Mouse (Mus musculus) embryonic facial prominence, embryonic 14.5 days (tissue): ENCODE measurements at regions not wholly inside any gene's neighbourhood (a gene's known extent, or its start where the extent isn't known, plus 50 kb on each side); places are given as distances from the start of the nearest gene placed in this dataset.

Source experiments
- ATAC-seq: fragments of 200-750 bp; cut with Nextera tagmentation; 2 replicates; pipeline ENCODE4 v1.8.0; 2017; ENCODE audit warnings: low read depth, moderate number of reproducible peaks, moderate TSS enrichment
- DNase-seq: peaks from one replicate; pipeline ENCODE4 v3.0.0-alpha.2; 2015; ENCODE audit warnings: low spot score
- H3K27ac ChIP-seq: fragments of 300-500 bp; sonication (generic); replicated peaks from 2 replicates; pipeline ENCODE4 v1.5.1; 2014; ENCODE audit warnings: low read depth, mild to moderate bottlenecking, low read length, moderate library complexity
- H3K27me3 ChIP-seq: fragments of 300-500 bp; sonication (generic); replicated peaks from 2 replicates; pipeline ENCODE4 v1.6.1; 2014; ENCODE audit warnings: low read length; ENCODE audit not compliant: control insufficient read depth, insufficient read depth
- H3K36me3 ChIP-seq: fragments of 300-500 bp; sonication (generic); 2 replicates; pipeline ENCODE4 v1.6.1; 2014; ENCODE audit warnings: low read length, mixed read lengths; ENCODE audit not compliant: control insufficient read depth, insufficient read depth
- H3K4me1 ChIP-seq: fragments of 300-500 bp; sonication (generic); 2 replicates; pipeline ENCODE4 v1.6.1; 2014; ENCODE audit warnings: antibody characterized with exemption, low read length; ENCODE audit not compliant: control insufficient read depth, insufficient read depth
- H3K4me2 ChIP-seq: fragments of 300-500 bp; sonication (generic); 2 replicates; pipeline ENCODE4 v1.6.1; 2014; ENCODE audit warnings: low read depth, mild to moderate bottlenecking, low read length, moderate library complexity, mixed read lengths
- H3K4me3 ChIP-seq: fragments of 300-500 bp; sonication (generic); 2 replicates; pipeline ENCODE4 v1.5.1; 2014; ENCODE audit warnings: low read depth, mild to moderate bottlenecking, low read length
- H3K9ac ChIP-seq: fragments of 300-500 bp; sonication (generic); 2 replicates; pipeline ENCODE4 v1.6.1; 2014; ENCODE audit warnings: low read depth, mild to moderate bottlenecking, low read length, moderate library complexity, mixed read lengths
- H3K9me3 ChIP-seq: fragments of 300-500 bp; sonication (generic); 2 replicates; pipeline ENCODE4 v1.6.1; 2016; ENCODE audit warnings: low read length; ENCODE audit not compliant: control insufficient read depth
- WGBS: fragments of 180-500 bp; shearing (Covaris S2); extraction: QIAGEN DNeasy Blood & Tissue Kit; methylation state at CpG from one replicate; pipeline ENCODE4 v1.1.7; 2014; 5-methylcytosine and 5-hydroxymethylcytosine counted together

DNA sequence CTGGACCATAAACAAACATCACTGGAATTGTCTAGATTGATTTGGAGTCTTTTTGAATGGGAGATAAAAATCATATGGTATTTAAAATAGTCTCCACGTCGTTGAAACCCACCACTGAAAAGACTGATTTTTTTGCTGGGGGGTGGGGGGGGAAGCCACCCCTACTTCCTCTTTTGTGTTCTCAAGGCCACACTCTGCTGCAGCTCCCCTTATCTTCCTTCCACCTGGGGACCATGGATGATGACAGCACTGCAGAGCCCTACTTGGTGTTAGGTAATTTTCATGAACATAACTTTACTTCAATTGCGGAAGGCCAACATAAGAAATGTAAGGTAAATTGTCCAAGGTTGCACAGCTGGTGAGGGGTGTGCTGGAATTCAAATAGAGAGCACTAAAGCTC lies 232.4 kb upstream of the Vrk2 start:
- DNase-seq: no peak
- no peak overlapping the region for H3K4me3 ChIP-seq
- H3K9ac ChIP-seq: no peak overlapping the region
- H3K4me2 ChIP-seq: no peak overlapping the region
- 84% methylated on average over 3 of the region's 3 CpGs for WGBS
- H3K4me1 ChIP-seq: no peaks in the 10 kb centered on the region; the same call in 1 of the 2 replicates
- H3K27ac ChIP-seq: no peak overlapping the region
- H3K36me3 ChIP-seq: no peaks in the 10 kb centered on the region
- H3K9me3 ChIP-seq: no peaks in the 10 kb centered on the region
- no peaks in the 10 kb centered on the region for H3K27me3 ChIP-seq
- ATAC-seq: no peak

DNA sequence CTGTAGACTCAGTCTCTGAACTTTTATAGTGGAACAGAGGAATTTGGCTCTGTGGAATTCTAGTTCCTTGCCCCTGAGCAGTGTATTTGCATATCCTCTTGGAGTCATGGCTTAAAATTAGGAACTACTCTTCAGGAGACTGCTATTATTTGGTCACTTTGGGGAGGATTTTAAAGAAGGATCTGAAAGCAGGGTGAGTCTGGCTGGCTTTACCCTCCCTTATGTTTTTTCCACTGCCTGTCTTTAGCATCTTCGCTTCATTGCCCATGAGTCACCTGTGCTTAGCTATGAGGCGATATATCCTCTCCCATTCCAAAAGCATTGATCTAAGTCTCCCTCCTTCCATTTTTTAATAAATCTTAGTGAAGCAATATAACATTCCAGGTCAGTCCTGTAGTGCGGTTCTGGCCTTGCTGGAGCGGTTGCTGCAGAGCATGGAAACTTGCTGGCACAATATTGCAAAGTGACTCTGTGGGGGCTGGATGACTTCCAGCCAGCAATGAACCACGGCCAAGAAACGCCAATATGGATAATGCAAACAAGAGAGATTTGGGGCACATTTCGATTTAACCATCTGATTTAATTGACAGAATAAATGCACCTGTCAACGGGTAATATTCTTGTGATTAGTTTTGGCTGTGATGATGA lies 230.4 kb upstream of the Vrk2 start:
- H3K27ac ChIP-seq: no peak overlapping the region
- 63% methylated on average over 8 of the region's 8 CpGs for WGBS
- H3K9me3 ChIP-seq: no peaks in the 10 kb centered on the region
- H3K4me3 ChIP-seq: no peak overlapping the region
- H3K4me2 ChIP-seq: no peak overlapping the region
- DNase-seq: peak; percentile 32
- H3K36me3 ChIP-seq: no peaks in the 10 kb centered on the region
- H3K27me3 ChIP-seq: no peaks in the 10 kb centered on the region
- H3K4me1 ChIP-seq: no peaks in the 10 kb centered on the region; the same call in 1 of the 2 replicates
- ATAC-seq: no peak
- H3K9ac ChIP-seq: no peak overlapping the region

DNA sequence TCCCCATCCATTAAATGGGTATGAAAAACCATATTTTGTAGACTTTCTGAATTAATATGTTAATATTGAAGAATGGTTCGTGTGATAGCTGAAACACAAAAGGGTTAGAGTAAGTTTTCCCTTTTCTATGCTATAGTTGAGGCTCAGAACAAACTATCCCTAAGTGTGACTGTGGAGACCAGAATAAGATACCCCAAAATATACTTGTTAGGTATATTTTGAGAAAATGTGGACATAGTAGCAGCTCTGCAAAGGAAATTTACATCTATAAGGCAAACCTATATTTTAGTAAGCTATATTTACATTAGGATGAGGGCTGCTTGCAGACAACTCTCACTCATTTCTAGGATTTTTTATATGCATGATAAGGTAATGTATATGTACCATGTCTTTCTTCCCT lies 227.3 kb upstream of the Vrk2 start:
- Histone ChIP-seq H3K4me1 (no peaks in the 10 kb centered on the region; the same call in 1 of the 2 replicates), H3K36me3 (no peaks in the 10 kb centered on the region), H3K27ac (no peak overlapping the region), H3K9me3 (no peaks in the 10 kb centered on the region), H3K27me3 (no peaks in the 10 kb centered on the region), H3K4me2 (no peak overlapping the region), H3K4me3 (no peak overlapping the region), H3K9ac (no peak overlapping the region)
- ATAC-seq: no peak
- no peak for DNase-seq
- 54% methylated on average over 1 of the region's 1 CpGs for WGBS

DNA sequence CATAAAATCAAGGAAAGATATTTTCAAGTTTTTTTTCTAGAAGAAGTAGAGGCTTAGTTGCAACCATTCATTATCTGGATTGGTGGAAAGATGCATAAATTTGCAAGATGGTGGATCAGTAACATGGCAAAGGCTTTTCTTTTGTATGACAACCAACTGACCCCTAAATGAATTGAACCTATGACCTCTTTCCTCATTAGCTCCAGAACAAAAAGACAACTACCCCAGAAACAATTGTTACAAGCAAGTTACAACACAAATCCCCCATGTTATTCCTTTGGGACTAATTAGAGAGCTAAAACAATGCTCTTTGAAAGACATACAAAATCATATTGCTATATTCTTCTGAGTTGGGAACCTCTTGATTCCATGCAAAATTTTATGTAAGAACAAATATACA lies 223.5 kb upstream of the Vrk2 start:
- Histone ChIP-seq H3K9ac (no peak overlapping the region), H3K4me3 (no peak overlapping the region), H3K36me3 (no peaks in the 10 kb centered on the region), H3K4me2 (no peak overlapping the region), H3K9me3 (no peaks in the 10 kb centered on the region), H3K27me3 (no peaks in the 10 kb centered on the region), H3K27ac (no peak overlapping the region), H3K4me1 (no peaks in the 10 kb centered on the region)
- ATAC-seq (no peak), DNase-seq (peak; percentile 17)

DNA sequence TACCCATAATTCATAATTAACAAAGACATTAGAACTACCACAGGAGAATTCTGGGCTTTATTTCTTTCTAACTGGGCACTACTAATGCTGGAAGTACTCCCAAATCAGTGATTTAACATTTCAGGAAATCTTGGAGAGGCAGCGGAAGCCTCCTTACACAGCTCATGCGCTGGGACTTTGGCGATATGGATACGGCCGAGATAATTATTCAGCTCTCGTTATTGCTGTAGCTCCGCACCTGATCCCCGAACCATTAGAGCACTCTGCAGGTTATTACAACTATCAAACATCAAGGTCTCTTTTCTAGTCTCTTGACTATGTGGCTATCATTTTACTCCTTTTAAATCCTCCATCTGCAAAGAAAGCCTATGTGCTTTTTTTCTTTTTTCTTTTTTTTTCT lies 221.3 kb upstream of the Vrk2 start:
- Histone ChIP-seq H3K9ac (no peak overlapping the region), H3K9me3 (no peaks in the 10 kb centered on the region), H3K4me2 (no peak overlapping the region), H3K4me3 (no peak overlapping the region), H3K27ac (no peak overlapping the region), H3K27me3 (no peaks in the 10 kb centered on the region), H3K36me3 (no peaks in the 10 kb centered on the region), H3K4me1 (no peaks in the 10 kb centered on the region)
- ATAC-seq (peak; percentile 93; the same call in 1 of the 2 replicates), DNase-seq (peak; percentile 56)
- WGBS: 81% methylated on average over 8 of the region's 8 CpGs

DNA sequence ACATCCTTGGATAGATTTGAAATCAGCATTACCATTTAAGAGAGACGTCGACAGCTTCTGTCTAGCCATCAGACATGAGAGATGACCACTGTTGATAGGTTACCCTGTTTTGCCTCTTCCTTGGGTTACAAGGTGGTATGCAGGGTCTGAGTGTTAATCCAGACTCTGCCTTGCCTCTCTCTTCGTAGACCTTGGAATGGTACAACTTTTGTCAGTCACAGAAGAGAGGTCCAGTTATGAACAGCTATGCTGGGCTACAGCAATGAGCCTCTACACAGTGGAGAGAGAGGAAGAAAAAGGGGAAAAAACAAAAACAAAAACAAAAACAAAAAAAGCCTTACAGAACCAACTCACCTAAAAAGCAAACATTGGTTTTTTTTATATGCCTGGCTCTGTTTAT lies 220.8 kb upstream of the Vrk2 start:
- WGBS: 83% methylated on average over 3 of the region's 3 CpGs
- Histone ChIP-seq H3K36me3 (no peaks in the 10 kb centered on the region), H3K9me3 (no peaks in the 10 kb centered on the region), H3K4me1 (no peaks in the 10 kb centered on the region), H3K4me2 (no peak overlapping the region), H3K27ac (no peak overlapping the region), H3K4me3 (no peak overlapping the region), H3K27me3 (no peaks in the 10 kb centered on the region), H3K9ac (no peak overlapping the region)
- ATAC-seq (no peak), DNase-seq (no peak)

DNA sequence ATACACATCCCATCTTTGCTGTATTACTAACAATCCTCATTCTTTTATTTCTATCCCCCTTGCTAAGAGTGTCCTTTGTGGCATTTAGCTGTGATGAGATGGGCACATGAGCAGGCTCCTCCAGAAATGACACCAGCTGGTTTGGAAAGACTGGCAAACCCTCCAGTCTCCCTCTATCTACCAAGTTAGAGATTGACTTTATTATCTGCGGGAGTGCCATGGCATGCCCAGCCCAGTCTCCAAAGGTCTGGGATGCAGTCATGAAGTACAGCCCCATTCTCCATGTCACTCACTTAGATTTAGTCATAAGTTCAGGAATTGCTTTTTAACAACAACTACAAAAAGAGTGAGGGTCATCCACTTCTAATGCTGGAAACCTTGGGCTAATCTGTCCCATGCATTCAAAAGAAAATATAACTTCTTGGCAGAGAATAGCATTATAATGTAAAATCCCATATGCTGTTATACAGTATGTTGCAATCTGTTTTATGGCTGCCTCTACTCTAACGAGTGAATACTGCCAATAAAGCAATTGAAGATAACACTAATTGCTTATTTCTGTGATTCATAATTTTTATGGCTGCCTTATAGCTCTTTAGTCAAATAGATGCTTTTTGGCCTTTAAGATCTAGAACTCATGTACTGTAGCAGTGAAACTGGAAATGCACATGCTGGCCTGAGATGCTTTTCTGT lies 208.6 kb upstream of the Vrk2 start:
- 86% methylated on average over 2 of the region's 2 CpGs for WGBS
- no peaks in the 10 kb centered on the region for H3K36me3 ChIP-seq
- no peak overlapping the region for H3K4me2 ChIP-seq
- H3K27ac ChIP-seq: no peak overlapping the region
- no peak overlapping the region for H3K4me3 ChIP-seq
- DNase-seq (no peak), ATAC-seq (no peak)
- H3K4me1 ChIP-seq: no peaks in the 10 kb centered on the region
- H3K27me3 ChIP-seq: no peaks in the 10 kb centered on the region
- H3K9ac ChIP-seq: no peak overlapping the region
- no peaks in the 10 kb centered on the region for H3K9me3 ChIP-seq

DNA sequence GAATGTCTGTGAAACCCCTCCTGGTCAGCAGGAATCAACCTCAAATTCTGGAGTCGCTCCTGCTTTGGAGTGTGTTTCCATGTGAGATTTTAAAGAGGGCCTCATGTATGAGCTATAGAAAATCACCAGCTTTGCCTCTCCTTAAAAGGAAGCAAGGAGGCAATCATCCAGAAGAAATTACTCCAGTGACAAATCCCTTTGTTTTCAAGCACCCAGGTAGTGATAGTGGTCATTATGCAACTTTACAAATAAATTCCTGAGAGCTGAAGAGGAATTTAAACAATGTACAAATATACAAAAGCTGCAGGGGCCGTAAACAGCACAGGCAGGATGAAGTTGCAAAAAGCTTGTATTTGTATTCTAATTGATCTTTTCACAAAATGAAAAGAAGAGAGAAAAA lies 206.5 kb upstream of the Vrk2 start:
- Histone ChIP-seq H3K4me2 (no peak overlapping the region), H3K36me3 (no peaks in the 10 kb centered on the region), H3K4me1 (no peaks in the 10 kb centered on the region), H3K9ac (no peak overlapping the region), H3K27ac (no peak overlapping the region), H3K9me3 (no peaks in the 10 kb centered on the region), H3K4me3 (no peak overlapping the region), H3K27me3 (no peaks in the 10 kb centered on the region)
- WGBS: 75% methylated on average over 2 of the region's 2 CpGs
- DNase-seq (no peak), ATAC-seq (no peak)

DNA sequence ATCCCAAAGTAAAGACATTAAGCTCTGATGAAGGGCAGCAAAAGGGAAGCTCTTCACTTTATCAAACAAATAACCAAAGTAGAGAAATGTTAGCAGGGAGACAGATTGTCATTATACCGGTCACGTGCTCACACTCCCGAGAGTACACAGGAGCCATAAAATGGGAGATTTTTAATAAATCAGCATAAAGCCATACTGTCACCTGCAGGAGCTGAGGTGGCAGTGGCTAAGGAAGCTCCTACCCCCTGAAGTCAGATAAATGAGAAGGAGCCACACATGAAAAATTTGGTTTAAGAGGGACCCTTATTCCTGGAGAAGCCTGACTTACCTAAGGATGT lies 200.8 kb upstream of the Vrk2 start:
- DNase-seq (no peak), ATAC-seq (no peak)
- Histone ChIP-seq H3K27ac (no peak overlapping the region), H3K4me3 (no peak overlapping the region), H3K4me2 (no peak overlapping the region), H3K9me3 (no peaks in the 10 kb centered on the region), H3K4me1 (no peaks in the 10 kb centered on the region), H3K9ac (no peak overlapping the region), H3K27me3 (no peaks in the 10 kb centered on the region), H3K36me3 (no peaks in the 10 kb centered on the region)
- 81% methylated on average over 3 of the region's 3 CpGs for WGBS
